ENCODE assay signal across 18 mouse cellular contexts in genomic region chr10:81537429-81537828, GRCm38 (mm10).
"Had no signal": no experiment of that assay in that cellular context is flagged by ENCODE, and none has a peak within 500 bp of the region (broad histone marks: within the 10 kb centered on the region; RNA-seq: fewer than 3 reads in every experiment).

No protein-coding gene starts in this region.

- H3K4me3 ChIP-seq: limb, embryonic 12.5 days; limb, embryonic 15.5 days; liver, embryonic 12.5 days; liver, embryonic 15.5 days; lung, embryonic 15.5 days; neural tube, embryonic 12.5 days; neural tube, embryonic 15.5 days; stomach, embryonic 15.5 days had no signal

- H3K27me3 ChIP-seq: limb, embryonic 12.5 days; limb, embryonic 15.5 days; liver, embryonic 12.5 days; liver, embryonic 15.5 days; lung, embryonic 15.5 days; neural tube, embryonic 12.5 days; neural tube, embryonic 15.5 days; stomach, embryonic 15.5 days had no signal

- H3K9me3 ChIP-seq: limb, embryonic 12.5 days; limb, embryonic 15.5 days; liver, embryonic 12.5 days; liver, embryonic 15.5 days; lung, embryonic 15.5 days; neural tube, embryonic 12.5 days; neural tube, embryonic 15.5 days; stomach, embryonic 15.5 days had no signal

- ATAC-seq: liver, embryonic 12.5 days had no signal

- H3K9ac ChIP-seq: limb, embryonic 12.5 days; limb, embryonic 15.5 days; liver, embryonic 12.5 days; liver, embryonic 15.5 days; lung, embryonic 15.5 days; neural tube, embryonic 12.5 days; neural tube, embryonic 15.5 days; stomach, embryonic 15.5 days had no signal

- DNase-seq: kidney, adult 2 months; kidney, postnatal 10 days; lung, adult 18-20 months; lung, postnatal 36 days; midbrain, embryonic 14.5 days; retina, postnatal 1 day; right cerebral cortex, postnatal 25 days; spleen, adult 18-20 months; thymus, postnatal 14 days had no signal

- H3K27ac ChIP-seq: limb, embryonic 12.5 days; limb, embryonic 15.5 days; liver, embryonic 12.5 days; liver, embryonic 15.5 days; lung, embryonic 15.5 days; neural tube, embryonic 12.5 days; neural tube, embryonic 15.5 days; stomach, embryonic 15.5 days had no signal

- H3K4me2 ChIP-seq: limb, embryonic 12.5 days; limb, embryonic 15.5 days; liver, embryonic 12.5 days; liver, embryonic 15.5 days; lung, embryonic 15.5 days; midbrain, embryonic 11.5 days; neural tube, embryonic 12.5 days; neural tube, embryonic 15.5 days; stomach, embryonic 15.5 days had no signal
